Mouse (Mus musculus) yolk sac, embryonic 10.5 days (tissue): ENCODE measurements at regions not wholly inside any gene's neighbourhood (a gene's known extent, or its start where the extent isn't known, plus 50 kb on each side); places are given as distances from the start of the nearest gene placed in this dataset.

ENCODE experiments used
- DNase-seq: peaks from one replicate; pipeline ENCODE4 v3.0.0-alpha.2; 2017; ENCODE audit warnings: low spot score

DNA sequence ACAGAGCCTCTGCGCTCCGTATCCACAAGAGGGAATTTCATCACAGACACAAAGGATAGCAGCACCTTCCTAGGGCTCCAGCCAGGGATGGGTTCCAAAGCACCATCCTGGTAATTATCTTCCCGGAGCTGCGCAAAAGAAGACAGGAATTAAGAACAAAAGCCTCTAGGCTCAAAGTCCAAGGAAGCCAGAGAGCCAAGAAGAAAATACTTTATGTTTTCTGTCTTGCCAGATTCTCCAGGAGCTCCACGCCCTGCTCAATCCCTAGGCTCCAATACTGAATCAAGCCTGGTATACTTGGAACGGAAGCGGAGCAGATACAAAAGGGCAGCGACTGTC, 54.4 kb downstream of the Irf2bpl start:
- no peak for DNase-seq

DNA sequence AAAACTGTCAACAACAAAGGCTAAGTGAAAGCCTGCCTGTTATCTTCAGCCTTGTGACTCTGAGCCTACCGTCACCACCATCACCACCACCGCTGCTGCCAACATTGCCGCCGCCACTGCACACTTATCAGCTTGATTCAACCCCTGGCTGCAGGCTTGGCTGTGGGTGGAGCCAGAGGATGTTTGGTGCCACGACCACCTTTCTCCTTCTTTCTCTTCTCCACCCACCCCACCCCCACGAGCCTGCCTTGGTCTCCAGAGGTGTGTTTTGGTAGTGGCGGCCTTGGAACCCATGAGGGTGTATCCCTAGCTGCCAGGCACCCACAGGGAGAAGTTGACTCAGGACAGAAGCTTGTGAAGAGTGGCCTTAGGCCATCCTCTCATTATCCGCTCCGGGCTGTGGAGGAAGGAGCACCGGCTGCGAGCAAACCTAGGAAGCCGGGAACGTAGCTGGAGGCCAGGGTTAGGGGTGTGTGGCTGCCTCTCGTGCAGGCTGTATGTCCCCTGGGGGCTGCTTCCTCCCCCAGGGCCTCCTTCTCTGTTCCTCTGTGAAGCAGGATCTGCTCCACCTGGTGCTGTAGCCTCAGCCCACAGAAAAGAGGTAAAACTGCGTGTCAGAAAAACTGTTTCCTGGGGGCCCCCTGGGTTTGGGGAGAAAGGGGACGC, 54.9 kb downstream of the Irf2bpl start:
- DNase-seq, result no peak

DNA sequence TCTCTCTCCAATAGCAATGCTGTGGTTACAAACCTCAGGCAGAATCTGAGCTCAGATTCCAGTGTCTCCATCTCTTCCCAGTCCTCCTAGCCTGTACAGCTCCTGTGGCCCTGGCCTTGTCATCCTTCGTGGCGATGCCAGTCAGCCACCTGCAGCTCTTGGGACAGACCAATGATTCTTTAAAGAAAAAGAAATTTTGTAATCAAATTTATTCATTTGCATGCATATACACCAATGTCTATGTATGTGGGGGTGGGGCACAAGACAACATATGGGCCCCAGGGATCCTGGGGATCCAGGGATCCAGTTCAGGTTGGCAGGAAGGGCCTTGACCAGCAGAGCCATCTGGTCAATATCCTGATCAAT, 57.4 kb downstream of the Irf2bpl start:
- DNase-seq, result no peak

DNA sequence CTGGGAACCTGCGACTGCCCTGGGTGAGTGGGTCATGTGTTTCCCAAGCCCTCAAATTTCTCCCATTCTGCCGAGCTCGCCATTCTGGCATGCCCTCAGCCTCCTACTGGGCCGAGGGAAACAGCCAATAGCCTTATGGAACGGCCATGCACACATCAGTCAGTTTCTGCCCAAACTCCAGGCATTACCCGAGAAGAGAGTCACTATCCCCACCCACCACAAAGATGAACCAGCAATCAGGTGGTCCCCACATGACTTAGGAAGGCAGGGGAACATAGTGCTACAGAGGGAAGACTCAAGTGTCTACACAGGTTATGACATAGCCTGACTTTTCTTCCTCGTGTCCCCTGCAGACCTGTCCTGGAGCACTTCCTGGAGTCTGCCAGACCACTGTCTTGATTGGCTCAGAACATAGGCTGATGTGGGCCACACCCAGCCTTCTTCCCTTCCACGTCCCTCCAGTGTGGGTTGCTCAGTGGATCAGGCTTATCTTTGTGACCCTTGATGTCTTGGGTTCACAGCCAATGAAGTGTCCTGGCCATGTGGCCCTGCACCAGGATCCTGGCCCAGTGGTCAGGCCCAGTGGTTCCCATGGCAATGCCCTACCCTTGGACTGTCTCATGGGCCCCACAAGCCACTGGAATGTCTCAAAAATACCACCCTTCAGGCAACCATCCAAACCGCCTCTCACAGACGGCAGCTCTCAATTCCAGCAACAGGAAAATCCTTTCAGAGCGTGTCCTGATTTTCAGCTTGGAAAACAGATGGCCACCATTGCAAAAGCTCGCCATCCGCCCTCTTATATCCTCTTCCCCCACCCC, 58.0 kb downstream of the Irf2bpl start:
- no peak for DNase-seq

DNA sequence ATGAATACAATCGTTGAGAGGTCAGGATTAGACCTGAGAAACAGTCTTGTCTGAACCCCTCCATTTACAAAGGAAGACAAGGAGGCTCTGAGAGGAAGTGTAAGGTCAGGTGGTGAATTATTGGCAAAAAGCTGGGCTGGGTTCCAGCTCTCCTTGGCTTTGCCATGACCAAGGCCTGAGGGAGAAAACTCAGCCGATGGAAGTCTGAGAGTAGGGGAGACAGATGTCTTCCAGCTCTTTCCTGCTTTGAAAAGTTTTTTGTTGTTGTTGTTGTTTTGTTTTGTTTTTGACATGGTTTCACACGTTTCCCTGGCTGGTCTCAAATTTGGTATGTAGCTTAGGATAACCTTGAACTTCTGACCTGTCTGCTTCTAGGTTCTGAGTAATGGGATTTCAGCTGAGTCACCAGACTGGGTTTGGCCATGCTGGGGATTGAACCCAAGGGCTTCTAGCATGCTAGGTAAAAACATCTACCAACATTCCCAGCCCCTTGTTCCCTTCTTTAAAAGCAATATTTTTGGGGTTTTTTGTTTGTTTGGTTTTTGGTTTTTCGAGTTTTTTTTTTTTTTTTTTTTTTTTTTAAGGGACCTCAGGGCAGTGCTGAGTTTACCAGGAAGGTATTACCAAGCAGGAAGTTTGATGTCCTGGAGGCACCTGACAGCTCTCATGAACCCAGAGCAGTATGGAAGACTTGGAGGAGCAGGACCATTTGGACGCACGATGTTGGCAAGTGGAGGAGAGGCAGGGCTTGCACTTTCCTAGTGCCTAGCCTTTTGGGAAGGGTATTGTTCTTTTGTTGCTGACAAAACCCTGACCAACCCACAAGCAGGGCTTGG, 58.8 kb downstream of the Irf2bpl start:
- DNase-seq, result no peak

DNA sequence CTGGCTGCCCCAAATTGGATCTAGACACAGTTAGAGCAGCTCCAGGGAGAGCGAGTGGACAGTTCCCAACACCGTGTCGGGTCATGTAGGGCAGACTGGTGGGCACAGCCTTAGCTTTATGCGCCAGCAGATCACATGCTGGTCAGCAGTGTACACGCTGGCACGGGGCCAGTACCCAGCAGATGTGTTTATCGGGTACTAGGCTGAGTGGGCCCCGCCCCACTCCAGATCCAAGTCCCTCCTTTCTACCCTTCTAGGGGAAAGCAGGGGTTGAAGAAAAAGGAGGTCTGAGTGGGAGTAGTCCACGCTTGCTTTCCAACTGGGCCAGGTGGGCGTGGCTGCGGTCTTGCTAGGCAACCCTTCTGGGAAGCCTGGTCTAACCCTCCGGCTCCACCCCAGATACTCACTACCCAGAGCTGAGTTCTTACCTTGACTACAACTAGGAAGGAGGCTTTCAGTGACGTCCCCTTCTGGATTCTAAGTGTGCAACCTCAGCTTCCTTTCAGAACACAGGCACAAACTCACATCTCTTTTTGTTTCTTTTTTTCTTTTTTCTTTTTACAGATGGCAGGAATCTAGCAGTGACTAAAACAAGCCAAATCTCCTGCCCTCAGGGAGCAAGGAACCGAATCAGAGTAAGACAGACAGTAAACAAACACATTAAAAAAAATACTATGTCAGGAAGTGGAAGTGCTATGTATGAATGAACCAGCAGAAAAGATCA, 59.6 kb downstream of the Irf2bpl start:
- peak; percentile 25 for DNase-seq

DNA sequence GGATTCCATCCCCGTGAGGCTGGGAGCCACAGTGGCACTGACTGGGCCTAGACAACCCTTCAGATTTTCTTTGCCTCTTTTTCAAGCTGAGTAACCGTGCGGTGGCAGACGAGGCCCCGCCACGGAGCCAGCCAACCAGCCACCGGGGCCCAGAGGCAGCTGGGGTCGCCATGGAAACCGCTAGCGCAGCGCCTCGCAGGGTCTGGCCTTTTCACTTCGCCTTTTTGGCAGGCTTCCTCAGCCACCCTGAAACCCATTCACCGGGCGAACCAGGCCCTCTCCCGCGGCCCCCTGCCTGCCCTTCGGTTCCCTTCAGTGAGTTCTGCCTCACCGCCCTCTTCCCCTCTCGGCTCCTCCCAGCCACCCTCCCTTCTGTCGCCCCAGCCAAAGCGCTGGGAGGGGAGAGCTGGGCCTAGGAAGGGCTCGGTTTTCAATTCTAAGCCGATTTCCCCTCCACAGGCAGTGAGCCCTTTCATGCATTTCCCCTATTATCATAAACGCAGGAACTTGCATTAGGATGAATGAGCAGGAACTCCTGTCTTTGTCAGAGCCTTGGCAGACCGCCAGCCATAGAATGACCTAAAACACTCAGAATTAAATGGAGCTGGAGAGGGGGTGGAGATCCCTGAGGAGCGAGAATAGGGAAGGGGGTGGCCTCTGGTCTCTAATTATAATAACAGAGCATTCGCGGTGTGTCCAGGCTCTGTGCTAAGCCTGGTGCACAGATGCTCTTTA, 60.6 kb downstream of the Irf2bpl start:
- DNase-seq, result peak; percentile 76

DNA sequence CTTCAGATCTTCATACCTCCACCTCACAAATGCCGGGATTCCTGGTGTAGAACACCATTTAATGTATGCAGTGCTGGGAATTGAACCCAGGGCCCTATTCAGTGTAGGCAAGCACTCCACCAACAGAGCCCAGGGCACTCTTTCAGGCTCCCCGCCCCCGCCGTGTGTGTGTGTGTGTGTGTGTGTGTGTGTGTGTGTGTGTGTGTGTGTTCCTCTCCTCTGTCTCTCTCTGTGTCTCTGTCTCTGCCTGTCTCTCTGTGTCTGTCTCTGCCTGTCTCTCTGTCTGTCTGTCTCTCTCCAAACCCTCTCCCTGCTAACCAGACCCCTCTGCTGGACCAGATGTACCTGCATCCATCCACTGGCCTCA, 61.1 kb downstream of the Irf2bpl start:
- DNase-seq, result no peak

DNA sequence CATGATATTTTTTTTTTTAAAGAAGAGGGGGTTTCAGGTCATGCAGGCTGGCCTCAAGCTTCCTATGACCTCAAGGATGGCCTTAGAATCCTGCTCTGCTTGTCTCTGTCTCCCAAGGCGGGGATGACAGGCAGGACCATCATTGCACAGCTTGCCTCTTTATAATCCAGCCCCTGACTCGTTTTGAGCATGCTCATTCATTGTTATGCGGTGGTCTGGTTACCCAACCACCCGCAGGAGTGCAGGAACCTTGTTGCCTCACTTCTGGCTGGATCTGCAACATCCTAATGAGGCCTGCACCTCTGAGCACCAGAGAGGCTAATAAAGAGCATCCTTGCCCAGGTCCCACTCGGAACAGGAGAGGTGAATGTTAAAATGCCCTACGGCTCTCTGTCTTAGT, 63.4 kb downstream of the Irf2bpl start:
- no peak for DNase-seq

DNA sequence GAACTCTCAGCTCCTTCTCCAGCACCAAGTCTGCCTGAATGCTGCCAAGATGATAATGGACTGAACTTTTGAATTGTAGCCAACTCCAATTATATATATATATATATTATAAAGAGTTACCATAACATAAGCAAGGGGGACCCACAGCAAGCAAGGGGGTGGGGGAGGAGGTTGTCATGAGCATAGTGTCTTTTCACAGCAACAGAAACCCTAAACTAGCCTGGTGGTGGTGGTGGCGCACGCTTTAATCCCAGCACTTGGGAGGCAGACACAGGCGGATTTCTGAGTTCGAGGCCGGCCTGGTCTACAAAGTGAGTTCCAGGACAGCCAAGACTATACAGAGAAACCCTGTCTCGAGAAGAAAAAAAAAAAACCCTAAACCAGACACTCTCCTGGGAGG, 65.0 kb downstream of the Irf2bpl start:
- no peak for DNase-seq

DNA sequence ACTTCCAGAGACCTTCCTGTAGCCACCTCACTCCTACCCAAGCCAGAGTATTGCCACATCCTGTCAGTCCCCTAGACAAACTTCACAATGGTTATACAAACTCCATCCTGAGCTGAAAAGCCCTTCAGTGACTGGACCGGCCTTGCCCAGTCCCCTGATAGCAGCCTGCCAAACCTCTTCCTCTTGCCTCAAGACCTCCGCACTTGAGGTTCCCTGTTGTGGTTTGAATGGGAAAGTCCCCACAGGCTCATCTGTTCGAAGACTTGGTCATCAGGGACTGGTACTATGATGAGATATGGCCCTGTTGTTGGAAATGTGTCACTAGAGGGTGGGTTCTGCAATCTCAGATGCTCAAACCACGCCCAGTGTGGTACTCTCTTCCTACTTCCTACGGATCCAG, 65.4 kb downstream of the Irf2bpl start:
- no peak for DNase-seq

DNA sequence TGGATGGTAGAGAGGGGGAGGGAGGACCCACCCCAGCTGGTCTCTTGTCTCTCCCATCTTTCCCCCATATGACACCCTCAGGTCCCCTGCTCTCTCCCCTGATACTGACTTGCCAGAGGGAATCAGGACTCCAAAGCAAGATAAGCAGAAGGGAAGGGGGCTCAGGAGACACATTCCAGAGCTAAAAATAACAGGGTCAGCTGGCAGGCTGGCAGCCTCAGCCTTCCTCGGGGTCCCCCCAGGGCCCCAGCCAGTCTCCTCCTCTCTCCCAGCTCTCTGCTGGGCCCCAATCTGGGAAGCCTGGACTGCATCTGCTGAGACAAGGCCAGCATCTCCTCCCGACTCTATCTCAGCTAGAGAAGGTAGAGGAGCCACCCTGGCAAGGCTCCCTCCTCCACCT, 66.4 kb downstream of the Irf2bpl start:
- no peak for DNase-seq

DNA sequence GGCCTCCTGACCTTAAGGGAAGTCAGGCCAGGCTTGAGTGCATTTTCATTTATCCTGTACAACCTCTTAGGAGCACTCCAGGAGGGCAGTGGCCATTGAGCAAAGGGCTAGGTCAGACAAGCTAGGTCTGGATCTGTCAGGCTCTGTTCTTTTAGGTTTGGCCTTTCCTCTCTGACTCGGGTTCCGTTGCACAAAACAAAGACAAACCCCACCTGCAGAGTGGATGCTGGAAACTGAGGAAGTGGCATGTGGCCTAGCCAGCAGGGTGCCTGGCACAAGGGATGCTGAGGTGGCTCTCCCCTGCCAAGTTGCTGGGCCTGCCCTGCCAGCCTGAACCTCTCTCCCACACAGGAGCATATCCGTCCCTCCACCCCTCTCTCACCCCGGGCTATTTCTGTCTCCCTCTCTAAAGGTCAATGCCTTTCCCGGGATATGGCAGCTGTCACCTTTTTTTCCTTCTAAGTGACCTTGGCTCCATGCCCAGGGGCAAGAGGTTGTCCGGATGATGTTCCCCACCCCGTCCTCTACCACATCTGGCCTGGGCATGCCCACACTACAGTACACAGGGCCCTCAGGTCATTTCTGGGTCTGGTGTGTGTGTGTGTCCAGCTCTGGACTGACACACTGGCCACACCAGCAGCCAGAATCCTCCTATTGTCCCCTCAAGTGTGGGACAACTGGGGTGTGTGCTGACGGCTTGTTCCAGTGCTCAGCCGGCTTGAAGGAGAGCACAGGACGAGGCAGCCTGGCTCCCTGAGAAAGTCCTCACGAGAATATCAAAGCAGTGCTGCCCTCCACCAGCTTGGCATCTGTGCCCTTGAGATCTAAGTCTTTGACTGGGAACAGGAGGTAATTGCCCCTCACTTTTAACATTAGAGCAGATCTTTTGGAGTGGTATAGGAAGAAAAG, 67.6 kb downstream of the Irf2bpl start:
- DNase-seq, result no peak

DNA sequence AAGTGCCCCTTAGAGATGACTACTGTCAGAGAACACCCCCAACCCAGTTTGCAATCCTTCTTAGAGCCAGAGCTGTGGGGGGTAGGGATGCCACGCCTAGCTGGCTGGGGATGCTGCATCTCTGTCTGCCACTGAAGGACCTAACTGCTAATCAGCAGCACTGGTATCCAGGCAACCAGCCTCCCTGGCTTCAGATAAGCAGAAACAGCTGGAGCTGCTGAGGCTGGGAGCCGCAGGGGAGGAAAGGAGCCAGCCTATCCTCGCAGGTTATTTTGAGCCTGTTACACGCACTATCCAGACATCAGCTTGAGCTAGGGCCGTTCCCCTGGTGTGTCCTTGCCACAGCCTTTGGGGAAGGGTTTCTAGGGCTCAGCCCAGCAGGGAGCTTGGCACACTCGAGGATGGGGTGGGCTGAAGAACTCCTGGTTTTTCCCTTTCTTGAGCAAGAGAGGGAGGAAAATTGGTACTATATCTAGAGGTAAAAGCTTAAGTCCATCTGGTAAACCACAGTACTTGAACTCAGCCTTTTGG, 68.4 kb downstream of the Irf2bpl start:
- DNase-seq, result peak; percentile 55

DNA sequence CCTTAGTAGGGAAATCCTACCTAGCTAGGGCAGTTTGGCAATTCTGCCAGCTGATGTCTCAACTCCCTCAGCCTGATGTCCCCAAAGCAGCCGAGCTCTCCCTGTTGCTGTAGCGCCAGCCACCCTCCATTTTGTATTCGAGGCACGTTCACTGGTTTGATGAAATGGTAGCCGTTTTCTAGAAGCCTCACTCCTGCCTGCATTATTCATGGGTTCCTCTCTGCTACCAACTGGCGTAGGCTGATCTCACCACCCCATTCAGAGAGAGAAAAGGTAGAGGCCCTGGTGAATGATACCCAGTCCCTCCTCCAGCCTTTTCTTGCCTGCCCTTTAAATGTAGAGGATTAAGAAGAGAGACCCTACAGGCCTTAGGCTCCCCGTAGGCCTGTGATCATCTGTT, 69.9 kb downstream of the Irf2bpl start:
- DNase-seq, result no peak
